Mouse (Mus musculus) embryonic fibroblast, embryonic 13.5 days (primary cell): ENCODE data around the gene Rpl36a-ps1.

ENCODE experiments used
- CTCF ChIP-seq: IDR thresholded peaks from 2 replicates; pipeline ENCODE4 v1.5.1; 2011; ENCODE audit warnings: mild to moderate bottlenecking, control low read depth, low read length, moderate library complexity, borderline replicate concordance; ENCODE audit not compliant: insufficient read depth
- POLR2A ChIP-seq: IDR thresholded peaks from 2 replicates; pipeline ENCODE4 v1.6.1; 2011; ENCODE audit warnings: low read depth, mild to moderate bottlenecking, control low read depth, low read length, moderate library complexity

- TF ChIP-seq POLR2A (no peak), CTCF (no peak)
Observed at GRCm38 (mm10) chr14:99031337-99031873, 37.3 kb upstream of the Rpl36a-ps1 start.
